Mouse (Mus musculus) embryonic facial prominence, embryonic 12.5 days (tissue): ENCODE results near the gene Susd5. TPM values are rescaled to one million over a fixed set of nuclear protein-coding genes. Genes with fewer than 3 reads are reported as not detected.
A peak's percentile ranks its signal among the peaks of the same experiment; 100 is the strongest.
"Not testable (repeated sequence)": the region's sequence is repeated elsewhere in the genome, so short reads cannot be mapped to it uniquely, and the experiment has no call there.

Experiments used
- ATAC-seq: fragments of 200-750 bp; cut with Nextera tagmentation; 2 replicates; pipeline ENCODE4 v1.8.0; 2017; ENCODE audit not compliant: insufficient number of reproducible peaks, insufficient read depth, low FRiP score, low TSS enrichment
- H3K27ac ChIP-seq: fragments of 300-500 bp; sonication (generic); 2 replicates; pipeline ENCODE4 v1.5.1; 2016; ENCODE audit warnings: mild to moderate bottlenecking
- H3K27me3 ChIP-seq: fragments of 300-500 bp; sonication (generic); 2 replicates; pipeline ENCODE4 v1.6.1; 2016; ENCODE audit warnings: mild to moderate bottlenecking, moderate library complexity
- H3K36me3 ChIP-seq: fragments of 300-500 bp; sonication (generic); 2 replicates; pipeline ENCODE4 v1.6.1; 2016; ENCODE audit warnings: mild to moderate bottlenecking
- H3K4me1 ChIP-seq: fragments of 300-500 bp; sonication (generic); 2 replicates; pipeline ENCODE4 v1.6.1; 2016
- H3K4me2 ChIP-seq: fragments of 300-500 bp; sonication (generic); replicated peaks from 2 replicates; pipeline ENCODE4 v1.6.1; 2016; ENCODE audit warnings: mild to moderate bottlenecking, moderate library complexity
- H3K4me3 ChIP-seq: fragments of 300-500 bp; sonication (generic); 2 replicates; pipeline ENCODE4 v1.5.1; 2016; ENCODE audit warnings: mild to moderate bottlenecking
- H3K9ac ChIP-seq: fragments of 300-500 bp; sonication (generic); 2 replicates; pipeline ENCODE4 v1.6.1; 2016; ENCODE audit warnings: mild to moderate bottlenecking, moderate library complexity
- H3K9me3 ChIP-seq: fragments of 300-500 bp; sonication (generic); 2 replicates; pipeline ENCODE4 v1.6.1; 2016; ENCODE audit warnings: mild to moderate bottlenecking, moderate library complexity
- WGBS: fragments of 180-500 bp; shearing (Covaris S2); methylation state at CpG from one replicate; pipeline ENCODE4 v1.1.7; 2016; 5-methylcytosine and 5-hydroxymethylcytosine counted together
- polyA plus RNA-seq: library from polyadenylated mRNA; unstranded; fragments of >200 nt; fragmentation: Nextera tagmentation; extraction: Ambion mirVana; gene quantifications from 2 replicates; pipeline ENCODE4 v1.2.1, GENCODE M21; 2016

Susd5 gene
- polyA plus RNA-seq, 1 experiment from 2014 or later, result 6.4 TPM

DNA sequence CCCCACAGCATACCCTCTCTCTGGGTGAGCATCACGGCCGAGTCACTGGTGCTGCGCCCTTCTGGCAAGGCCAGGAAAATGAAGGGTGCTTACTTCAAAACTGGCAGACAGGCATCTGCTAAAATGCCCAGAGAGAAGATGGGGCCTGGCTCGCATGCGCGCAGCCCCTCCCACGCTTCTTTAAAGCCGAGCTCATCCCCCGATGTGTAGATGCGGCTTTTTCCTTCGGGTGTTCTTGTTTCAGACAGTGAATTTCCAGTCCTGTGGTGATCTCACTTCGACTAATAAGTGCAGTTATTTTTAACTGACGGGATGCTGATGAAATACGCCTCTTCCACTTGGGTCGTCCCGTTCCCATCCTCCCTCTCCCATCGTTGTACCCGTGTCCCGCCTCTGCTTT is 16.7 kb downstream of the Susd5 start:
- Histone ChIP-seq H3K4me1 (no peaks in the 10 kb centered on the region), H3K4me3 (no peak overlapping the region), H3K27ac (no peak overlapping the region), H3K36me3 (no peaks in the 10 kb centered on the region), H3K9ac (no peak overlapping the region), H3K27me3 (no peaks in the 10 kb centered on the region), H3K9me3 (no peaks in the 10 kb centered on the region), H3K4me2 (no peak overlapping the region)
- WGBS, result 85% methylated on average over 19 of the region's 19 CpGs
- no peak for ATAC-seq

DNA sequence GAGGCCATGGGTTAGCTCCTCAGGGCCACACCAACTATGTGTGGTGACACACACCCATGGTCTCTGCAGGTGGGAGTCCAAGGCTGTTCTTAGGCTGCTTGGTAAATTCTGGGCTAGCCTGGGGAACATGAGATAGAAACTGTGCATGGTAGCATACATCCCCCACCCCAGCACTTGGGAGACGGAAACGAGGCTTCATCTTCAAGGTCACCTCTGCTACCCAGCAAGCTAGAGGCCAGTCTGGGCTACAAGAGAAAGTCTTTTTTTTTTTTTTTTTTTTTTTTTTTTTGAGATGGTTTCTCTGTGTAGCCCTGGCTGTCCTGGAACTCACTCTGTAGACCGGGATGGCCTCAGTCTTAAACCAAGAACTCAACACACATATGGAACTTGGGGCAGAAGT is 29.5 kb downstream of the Susd5 start:
- Histone ChIP-seq H3K4me1 (no peaks in the 10 kb centered on the region), H3K9me3 (no peaks in the 10 kb centered on the region), H3K9ac (no peak overlapping the region), H3K36me3 (no peaks in the 10 kb centered on the region), H3K4me2 (no peak overlapping the region), H3K27ac (no peak overlapping the region), H3K27me3 (no peaks in the 10 kb centered on the region), H3K4me3 (no peak overlapping the region)
- WGBS, result 89% methylated on average over 3 of the region's 3 CpGs
- ATAC-seq, result no peak

DNA sequence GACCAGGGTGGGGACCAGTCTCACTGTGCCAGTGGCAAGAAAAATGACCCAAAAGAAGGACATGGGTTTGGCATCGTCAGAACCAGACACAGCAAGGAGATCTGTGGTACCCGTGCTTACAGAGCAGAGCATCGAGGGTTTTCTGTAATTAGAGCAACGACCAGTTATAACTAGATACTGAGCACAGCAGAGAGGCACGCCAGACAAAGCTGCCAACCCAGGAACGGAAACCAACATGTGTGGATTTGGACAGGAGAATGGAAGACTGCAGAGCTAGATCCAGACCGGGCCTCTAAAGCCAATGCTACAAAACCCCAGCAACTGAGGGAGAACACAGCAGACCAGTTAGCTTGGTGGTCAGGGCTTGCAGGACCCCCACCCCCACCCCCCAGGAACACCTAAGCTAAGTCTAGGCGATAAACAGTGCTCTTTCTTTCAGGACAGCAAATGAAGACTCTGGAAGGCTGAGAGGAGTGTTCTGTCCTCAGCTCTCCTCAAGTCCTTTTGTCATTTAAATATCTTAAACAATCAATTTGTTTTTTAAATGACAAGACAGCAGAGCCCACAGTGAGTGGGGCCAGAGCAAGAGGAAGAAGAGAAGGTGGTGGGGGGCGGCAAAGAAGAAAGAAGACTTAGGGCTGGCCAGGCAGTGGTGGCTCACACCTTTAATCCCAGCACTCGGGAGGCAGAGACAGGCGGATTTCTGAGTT is 30.3 kb downstream of the Susd5 start:
- Histone ChIP-seq H3K9me3 (no peaks in the 10 kb centered on the region), H3K36me3 (no peaks in the 10 kb centered on the region), H3K4me1 (no peaks in the 10 kb centered on the region), H3K4me2 (no peak overlapping the region), H3K27ac (no peak overlapping the region), H3K9ac (no peak overlapping the region), H3K4me3 (no peak overlapping the region), H3K27me3 (no peaks in the 10 kb centered on the region)
- ATAC-seq, result no peak
- WGBS, result 78% methylated on average over 11 of the region's 11 CpGs

DNA sequence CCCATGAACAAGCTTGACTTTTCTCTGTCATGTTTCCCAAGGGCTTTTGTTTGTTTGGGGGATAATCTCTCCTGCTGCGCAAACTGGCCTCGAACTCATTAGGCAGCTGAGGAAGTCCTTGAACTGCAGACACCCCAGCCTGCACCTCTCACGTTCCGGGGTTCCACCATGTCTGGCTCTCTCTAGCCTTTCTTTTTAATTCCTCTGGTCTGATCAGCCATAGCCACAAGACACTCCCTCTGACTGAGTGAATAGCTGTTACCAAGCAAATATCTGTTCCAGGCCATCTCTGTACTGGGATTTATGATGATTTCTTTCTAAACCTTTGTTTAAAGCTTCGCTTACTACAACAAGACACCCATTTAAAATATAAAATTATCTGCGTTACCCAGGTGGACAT is 31.9 kb downstream of the Susd5 start:
- H3K36me3 ChIP-seq, H3K9me3 ChIP-seq, ATAC-seq, H3K4me1 ChIP-seq, H3K4me2 ChIP-seq, H3K9ac ChIP-seq, H3K4me3 ChIP-seq, H3K27ac ChIP-seq, H3K27me3 ChIP-seq: not testable (repeated sequence)
- WGBS, result 86% methylated on average over 6 of the region's 6 CpGs

DNA sequence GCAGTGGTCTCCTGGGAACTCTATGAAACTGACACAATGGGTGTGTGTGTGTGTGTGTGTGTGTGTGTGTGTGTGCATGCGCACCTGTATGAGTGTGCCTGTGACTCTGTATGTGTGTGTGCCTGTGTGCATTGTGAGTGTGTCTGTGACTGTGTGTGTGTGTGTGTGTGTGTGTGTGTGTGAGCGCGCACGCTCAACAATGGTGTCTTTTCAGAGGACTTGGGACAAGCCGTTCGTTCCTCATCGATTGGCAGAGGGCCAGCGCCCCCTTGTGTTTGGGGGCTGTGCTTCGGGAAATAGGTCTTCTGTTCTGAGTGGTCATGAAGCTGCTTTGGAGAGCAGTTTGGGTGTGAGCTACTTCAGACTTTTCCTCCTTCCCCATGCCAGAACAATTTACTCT is 35.2 kb downstream of the Susd5 start:
- H3K27me3 ChIP-seq, H3K9me3 ChIP-seq, H3K9ac ChIP-seq, H3K4me3 ChIP-seq, H3K27ac ChIP-seq, H3K4me2 ChIP-seq, H3K36me3 ChIP-seq, H3K4me1 ChIP-seq: not testable (repeated sequence)
- 0 out of 2 replicates have a peak, but pooled peaks have one; percentile 31 for ATAC-seq
- WGBS, result 13% methylated on average over 9 of the region's 9 CpGs

DNA sequence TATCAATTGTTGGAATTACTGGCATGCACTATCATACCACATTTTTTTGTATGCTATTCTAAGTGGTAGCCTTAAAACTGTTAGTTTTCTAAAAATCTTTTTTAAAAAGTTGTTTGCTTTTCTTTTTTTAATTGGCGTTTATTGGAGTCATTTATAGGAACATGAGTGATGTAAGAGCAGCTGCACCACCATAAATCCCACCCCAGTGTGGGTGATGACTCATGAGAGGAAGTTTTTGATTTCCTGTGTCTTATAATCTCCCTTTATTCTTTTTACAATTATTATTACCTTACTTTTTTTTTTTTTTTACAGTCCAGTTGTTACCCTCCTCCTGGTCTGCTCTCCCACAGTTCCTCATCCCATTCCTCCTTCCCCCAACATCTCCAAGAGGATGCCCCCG is 37.9 kb downstream of the Susd5 start:
- ATAC-seq, result no peak
- Histone ChIP-seq H3K4me1 (no peaks in the 10 kb centered on the region), H3K4me2 (no peak overlapping the region), H3K27ac (no peak overlapping the region), H3K27me3 (no peaks in the 10 kb centered on the region), H3K9me3 (no peaks in the 10 kb centered on the region), H3K9ac (no peak overlapping the region), H3K36me3 (no peaks in the 10 kb centered on the region), H3K4me3 (no peak overlapping the region)
- 86% methylated on average over 2 of the region's 2 CpGs for WGBS

DNA sequence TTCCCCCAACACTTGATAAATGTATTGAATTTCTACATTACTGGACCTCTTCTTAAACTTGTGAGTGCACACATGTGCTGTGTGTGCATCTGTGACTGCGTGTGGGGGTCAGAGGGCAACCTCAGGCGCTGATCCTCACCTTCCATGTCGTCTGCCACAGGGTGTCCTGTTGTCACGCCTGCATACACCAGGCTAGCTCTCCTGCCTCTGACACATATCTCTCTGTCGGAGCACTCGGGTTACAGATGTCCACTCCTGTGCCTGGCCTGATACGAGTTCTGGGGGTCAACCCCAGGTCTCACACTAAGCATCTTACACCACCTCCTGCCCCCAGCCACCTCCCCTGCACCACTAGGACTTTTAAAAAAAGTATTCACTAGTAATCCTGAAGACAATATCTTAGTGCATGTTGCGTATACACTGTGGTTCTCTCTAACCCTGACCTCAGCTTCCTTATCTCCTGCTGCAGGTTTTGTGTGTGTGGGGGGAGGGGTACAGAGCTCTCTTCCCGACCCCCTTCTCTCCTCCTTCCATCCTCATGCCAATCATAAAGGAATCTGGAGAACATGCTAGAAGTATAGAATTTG is 41.9 kb downstream of the Susd5 start:
- Histone ChIP-seq H3K4me2 (no peak overlapping the region), H3K4me3 (no peak overlapping the region), H3K36me3 (no peaks in the 10 kb centered on the region), H3K4me1 (no peaks in the 10 kb centered on the region), H3K27me3 (no peaks in the 10 kb centered on the region), H3K27ac (no peak overlapping the region), H3K9me3 (no peaks in the 10 kb centered on the region), H3K9ac (no peak overlapping the region)
- no peak for ATAC-seq
- WGBS, result 75% methylated on average over 9 of the region's 9 CpGs

DNA sequence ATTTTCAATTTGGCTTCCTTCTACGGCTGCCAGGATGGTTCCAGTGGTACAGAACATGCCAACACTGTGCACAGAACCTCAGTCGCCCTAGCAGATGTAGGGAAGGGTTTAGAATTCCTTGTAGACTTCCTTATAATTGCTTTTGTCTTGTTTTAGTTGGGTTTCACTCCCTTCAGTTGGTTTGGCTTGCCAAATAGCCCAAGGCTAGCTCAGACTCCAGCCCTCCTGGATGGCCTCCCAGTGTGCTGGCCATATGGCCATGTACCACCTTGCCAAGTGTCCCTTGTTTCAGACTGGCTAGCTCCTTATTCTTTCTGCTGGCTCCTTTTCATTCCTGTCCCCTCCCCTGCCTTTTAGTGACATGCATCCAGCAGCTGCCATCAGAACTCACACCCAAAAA is 53.3 kb downstream of the Susd5 start:
- Histone ChIP-seq H3K9ac (no peak overlapping the region), H3K4me2 (no peak overlapping the region), H3K4me3 (no peak overlapping the region), H3K4me1 (no peaks in the 10 kb centered on the region), H3K36me3 (no peaks in the 10 kb centered on the region), H3K27me3 (no peaks in the 10 kb centered on the region), H3K27ac (no peak overlapping the region), H3K9me3 (no peaks in the 10 kb centered on the region)
- no peak for ATAC-seq
- WGBS, result 84% methylated on average over 2 of the region's 2 CpGs

DNA sequence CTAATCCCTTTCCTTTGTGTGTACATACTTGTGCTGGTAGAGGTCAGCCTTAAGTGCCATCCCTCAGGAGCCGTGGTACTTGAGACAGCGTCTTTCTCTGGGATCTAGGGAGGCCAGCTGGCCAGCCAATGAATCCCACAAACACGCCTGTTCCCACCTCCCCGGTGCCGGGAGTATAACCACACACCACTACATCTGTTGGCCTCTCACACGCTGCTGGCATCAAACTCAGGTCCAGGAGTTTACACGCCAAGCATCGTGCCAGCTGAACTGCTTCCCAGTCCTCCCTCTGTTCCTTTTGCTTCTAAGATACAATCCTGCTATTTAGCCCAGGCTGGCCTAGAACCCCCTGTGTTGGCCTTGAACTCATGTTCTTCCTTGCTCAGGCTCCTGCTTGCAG is 54.2 kb downstream of the Susd5 start:
- Histone ChIP-seq H3K9ac (no peak overlapping the region), H3K4me1 (no peaks in the 10 kb centered on the region), H3K4me2 (no peak overlapping the region), H3K27ac (no peak overlapping the region), H3K4me3 (no peak overlapping the region), H3K27me3 (no peaks in the 10 kb centered on the region), H3K36me3 (no peaks in the 10 kb centered on the region), H3K9me3 (no peaks in the 10 kb centered on the region)
- no peak for ATAC-seq
- 91% methylated on average over 8 of the region's 8 CpGs for WGBS

DNA sequence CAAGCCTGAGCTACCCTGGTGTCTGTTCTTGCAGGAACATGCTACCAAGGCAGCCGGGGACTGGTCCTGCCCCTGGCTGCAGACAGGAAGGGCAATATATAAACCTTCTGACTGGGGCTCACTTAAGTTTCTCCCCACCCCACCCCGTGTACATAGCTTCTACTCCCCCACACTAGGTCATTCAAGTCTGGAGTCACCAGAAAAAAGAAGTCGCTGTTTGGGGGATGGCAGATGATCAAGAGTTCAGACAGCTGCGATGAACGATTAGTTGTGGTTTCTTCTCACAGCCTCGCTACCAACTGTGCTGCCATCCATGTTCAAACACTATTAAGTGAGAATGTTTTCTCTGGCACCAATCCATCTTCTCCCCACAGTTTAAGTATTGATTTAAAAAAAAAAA is 55.3 kb downstream of the Susd5 start:
- H3K9ac ChIP-seq, result no peak overlapping the region
- no peak overlapping the region for H3K4me2 ChIP-seq
- H3K4me3 ChIP-seq, result no peak overlapping the region
- H3K36me3 ChIP-seq, result no peaks in the 10 kb centered on the region
- H3K27me3 ChIP-seq, result no peaks in the 10 kb centered on the region
- H3K4me1 ChIP-seq, result no peaks in the 10 kb centered on the region
- WGBS, result 59% methylated on average over 6 of the region's 6 CpGs
- no peak for ATAC-seq
- H3K27ac ChIP-seq, result no peak overlapping the region
- no peaks in the 10 kb centered on the region for H3K9me3 ChIP-seq

DNA sequence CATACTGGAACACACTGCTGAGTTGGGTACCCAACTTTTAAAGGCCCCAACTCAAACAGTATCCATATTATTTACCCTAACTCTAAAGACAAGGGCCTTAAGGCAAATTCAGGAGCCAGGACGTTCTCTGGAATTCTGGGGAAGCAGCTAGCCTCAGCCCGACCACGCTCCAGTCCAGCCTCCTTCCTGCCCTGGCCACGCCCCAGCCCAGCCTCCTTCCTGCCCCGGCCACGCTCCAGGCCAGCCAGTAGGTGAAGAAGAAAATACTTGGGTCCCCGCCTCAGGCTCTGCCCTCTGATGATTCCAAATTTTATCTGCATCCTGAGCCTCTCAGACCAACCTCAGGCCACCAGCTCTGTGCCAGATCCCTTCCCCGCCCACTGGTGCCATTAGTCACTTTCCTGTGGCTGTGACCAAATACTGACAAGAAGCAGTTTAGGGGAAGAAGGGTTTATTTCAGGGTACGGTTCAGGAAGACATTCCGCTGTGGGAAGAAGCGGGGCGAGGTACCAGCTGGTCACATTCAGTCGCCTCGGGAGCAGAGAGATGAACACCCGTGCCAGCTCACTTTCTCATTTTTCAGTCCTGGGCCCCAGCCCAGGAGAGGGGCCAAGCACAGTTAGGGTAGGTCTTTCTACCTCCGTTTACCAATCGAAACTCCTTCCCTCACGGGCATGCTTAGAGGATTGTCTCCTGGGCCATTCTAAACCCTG is 57.1 kb downstream of the Susd5 start:
- WGBS, result 75% methylated on average over 18 of the region's 18 CpGs
- H3K27ac ChIP-seq, result no peak overlapping the region

DNA sequence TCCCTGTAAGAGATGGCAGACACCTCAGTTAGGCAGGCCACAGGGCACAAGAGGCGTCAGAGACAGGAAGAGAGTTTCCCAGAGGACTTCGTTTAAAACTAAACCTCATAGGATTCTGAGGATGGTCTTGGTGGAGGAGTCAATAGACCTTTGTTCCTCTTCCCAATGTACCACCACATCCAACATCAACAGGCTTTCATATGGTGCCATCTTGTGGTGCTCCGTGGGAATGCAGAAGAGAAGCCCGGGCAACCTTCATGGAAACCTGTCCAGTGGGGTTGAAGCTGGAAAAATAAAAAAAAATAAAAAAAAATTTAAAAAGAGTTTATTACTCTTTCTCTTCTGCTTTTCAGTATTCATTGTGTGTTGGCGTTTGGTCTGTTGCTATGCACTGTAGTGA is 59.7 kb downstream of the Susd5 start:
- H3K4me1 ChIP-seq, H3K9me3 ChIP-seq, H3K27ac ChIP-seq, H3K4me2 ChIP-seq, H3K36me3 ChIP-seq, H3K4me3 ChIP-seq, H3K27me3 ChIP-seq, H3K9ac ChIP-seq, ATAC-seq: not testable (repeated sequence)
- WGBS, result 10% methylated on average over 5 of the region's 5 CpGs

More for the DNA sequence above, 57.1 kb downstream of the Susd5 start:
- H3K27me3 ChIP-seq, result no peaks in the 10 kb centered on the region
- no peaks in the 10 kb centered on the region for H3K9me3 ChIP-seq
- no peak for ATAC-seq
- H3K4me1 ChIP-seq, result no peaks in the 10 kb centered on the region
- no peak overlapping the region for H3K4me3 ChIP-seq
- H3K36me3 ChIP-seq, result no peaks in the 10 kb centered on the region
- H3K4me2 ChIP-seq, result no peak overlapping the region
- H3K9ac ChIP-seq, result no peak overlapping the region
